ENCODE assay signal across 8 mouse cellular contexts in genomic region chr10:69044171-69044651, GRCm38 (mm10).
DNase-seq lines count a peak whose midpoint lies in the region; ATAC-seq and TF ChIP-seq lines count a peak whose summit lies in the region.

No protein-coding gene starts in this region.

- H3K9ac ChIP-seq in lung, embryonic 14.5 days, result no peak overlapping the region
- no peak overlapping the region for H3K9ac ChIP-seq in forebrain, embryonic 11.5 days (ENCODE audit: low read length)
- no peak overlapping the region for H3K9ac ChIP-seq in kidney, embryonic 16.5 days (replicated peaks; ENCODE audit: low read length)
- H3K9ac ChIP-seq in stomach, embryonic 14.5 days (replicated peaks; ENCODE audit: low read depth, low read length), result no peak overlapping the region

- no peaks in the 10 kb centered on the region for H3K9me3 ChIP-seq in lung, embryonic 14.5 days (ENCODE audit: low read depth, low read length)
- no peaks in the 10 kb centered on the region for H3K9me3 ChIP-seq in forebrain, embryonic 11.5 days (ENCODE audit: control insufficient read depth, low read length)
- H3K9me3 ChIP-seq in kidney, embryonic 16.5 days (ENCODE audit: low read length), result no peaks in the 10 kb centered on the region
- no peaks in the 10 kb centered on the region for H3K9me3 ChIP-seq in stomach, embryonic 14.5 days (ENCODE audit: control insufficient read depth, low read depth, low read length)

- DNase-seq in lung, embryonic 14.5 days, result peak; percentile 11
- DNase-seq in lung, postnatal 25 days (ENCODE audit: low spot score), result no peak
- peak; percentile 48 for DNase-seq in forebrain, embryonic 11.5 days (ENCODE audit: low spot score)
- DNase-seq in thymus, postnatal 4 days, result no peak
- no peak for DNase-seq in lung, postnatal 14 days
- DNase-seq in right cerebral cortex, adult 18-20 months, result no peak

- no peaks in the 10 kb centered on the region for H3K27me3 ChIP-seq in lung, embryonic 14.5 days (ENCODE audit: insufficient read depth, low read length)
- no peaks in the 10 kb centered on the region for H3K27me3 ChIP-seq in forebrain, embryonic 11.5 days (ENCODE audit: control insufficient read depth, insufficient read depth, low read length)
- no peaks in the 10 kb centered on the region for H3K27me3 ChIP-seq in kidney, embryonic 16.5 days (ENCODE audit: insufficient read depth, low read length)
- H3K27me3 ChIP-seq in stomach, embryonic 14.5 days (ENCODE audit: control insufficient read depth, insufficient read depth, low read length), result no peaks in the 10 kb centered on the region

- no peaks in the 10 kb centered on the region for H3K36me3 ChIP-seq in lung, embryonic 14.5 days (ENCODE audit: insufficient read depth)
- no peaks in the 10 kb centered on the region for H3K36me3 ChIP-seq in forebrain, embryonic 11.5 days (ENCODE audit: control insufficient read depth, insufficient read depth, low read length)
- H3K36me3 ChIP-seq in kidney, embryonic 16.5 days (ENCODE audit: insufficient read depth, low read length), result no peaks in the 10 kb centered on the region
- H3K36me3 ChIP-seq in stomach, embryonic 14.5 days (ENCODE audit: control insufficient read depth, insufficient read depth, low read length), result no peaks in the 10 kb centered on the region

- H3K4me2 ChIP-seq in lung, embryonic 14.5 days, result 0 out of 2 replicates have a peak overlapping the region, but pooled peaks have one; percentile 3
- no peak overlapping the region for H3K4me2 ChIP-seq in forebrain, embryonic 11.5 days (ENCODE audit: low read depth, low read length, severe bottlenecking)
- no peak overlapping the region for H3K4me2 ChIP-seq in kidney, embryonic 16.5 days (replicated peaks; ENCODE audit: low read depth, low read length)
- H3K4me2 ChIP-seq in stomach, embryonic 14.5 days (replicated peaks; ENCODE audit: low read depth, low read length), result no peak overlapping the region

- ATAC-seq in lung, embryonic 14.5 days (ENCODE audit: insufficient read depth), result no peak
- no peak for ATAC-seq in forebrain, embryonic 11.5 days (replicated peaks; ENCODE audit: low FRiP score)
- peak; percentile 80 for ATAC-seq in kidney, embryonic 16.5 days (ENCODE audit: low FRiP score, low TSS enrichment)
- ATAC-seq in stomach, embryonic 14.5 days (ENCODE audit: insufficient number of reproducible peaks, insufficient read depth, low FRiP score, low read depth), result no peak

- no peak overlapping the region for H3K4me3 ChIP-seq in lung, embryonic 14.5 days (ENCODE audit: low read depth, low read length)
- H3K4me3 ChIP-seq in forebrain, embryonic 11.5 days (ENCODE audit: low read depth, low read length), result no peak overlapping the region
- no peak overlapping the region for H3K4me3 ChIP-seq in kidney, embryonic 16.5 days (ENCODE audit: low read length)
- no peak overlapping the region for H3K4me3 ChIP-seq in stomach, embryonic 14.5 days (ENCODE audit: low read depth, low read length)

- TF ChIP-seq CTCF in lung, embryonic 14.5 days (IDR thresholded peaks at IDR 0.05; ENCODE audit: low read depth), result no peak

- no peak overlapping the region for H3K27ac ChIP-seq in lung, embryonic 14.5 days (ENCODE audit: low read depth)
- no peak overlapping the region for H3K27ac ChIP-seq in forebrain, embryonic 11.5 days (ENCODE audit: low read depth, low read length)
- H3K27ac ChIP-seq in kidney, embryonic 16.5 days (ENCODE audit: low read length), result 0 out of 2 replicates have a peak overlapping the region, but pooled peaks have one; percentile 13
- peak overlapping the region; percentile 3; the same call in 1 of the 2 replicates for H3K27ac ChIP-seq in stomach, embryonic 14.5 days (ENCODE audit: low read length)

- WGBS in lung, embryonic 14.5 days, result 39% methylated on average over 12 of the region's 12 CpGs
- WGBS in forebrain, embryonic 11.5 days, result 49% methylated on average over 12 of the region's 12 CpGs
- WGBS in kidney, embryonic 16.5 days, result 16% methylated on average over 12 of the region's 12 CpGs
- 38% methylated on average over 12 of the region's 12 CpGs for WGBS in stomach, embryonic 14.5 days

- H3K4me1 ChIP-seq in lung, embryonic 14.5 days (ENCODE audit: insufficient read depth), result 0 out of 2 replicates have a peak, but pooled peaks cover 7% of the 10 kb centered on the region
- no peaks in the 10 kb centered on the region for H3K4me1 ChIP-seq in forebrain, embryonic 11.5 days (replicated peaks; ENCODE audit: control insufficient read depth, insufficient read depth, low read length)
- H3K4me1 ChIP-seq in kidney, embryonic 16.5 days (ENCODE audit: insufficient read depth, low read length), result peaks cover 24% of the 10 kb centered on the region
- peaks cover 17% of the 10 kb centered on the region; the same call in 1 of the 2 replicates for H3K4me1 ChIP-seq in stomach, embryonic 14.5 days (ENCODE audit: control insufficient read depth, insufficient read depth, low read length)

Comparison
In these comparisons a context has a peak if more than half of its experiments do, and no peak if none do; other contexts are left out.
1. DNase-seq: peak in lung, embryonic 14.5 days (single experiment) and forebrain, embryonic 11.5 days (single experiment); none in lung, postnatal 25 days (single experiment), thymus, postnatal 4 days (single experiment), lung, postnatal 14 days (single experiment) and right cerebral cortex, adult 18-20 months (single experiment).
2. H3K27ac ChIP-seq: peak in kidney, embryonic 16.5 days (single experiment) and stomach, embryonic 14.5 days (single experiment); none in lung, embryonic 14.5 days (single experiment) and forebrain, embryonic 11.5 days (single experiment).